Mouse (Mus musculus): ENCODE measurements around the gene Galntl6. TPM values are rescaled to one million over a fixed set of nuclear protein-coding genes. Genes with fewer than 3 reads are reported as not detected.

Galntl6 gene
- polyA plus RNA-seq, 1 experiment from 2014 or later, result 0.36 TPM

GRCm38 (mm10) chr8:57977372-57977771 is 935.1 kb downstream of the Galntl6 start:
- H3K4me1 ChIP-seq (replicated peaks; ENCODE audit: control insufficient read depth, insufficient read depth, low read length), result no peaks in the 10 kb centered on the region
- H3K27me3 ChIP-seq (ENCODE audit: control insufficient read depth, insufficient read depth, low read depth, low read length), result no peaks in the 10 kb centered on the region
- no peak overlapping the region for H3K4me2 ChIP-seq (ENCODE audit: low read depth, low read length)
- H3K27ac ChIP-seq (ENCODE audit: low read length), result no peak overlapping the region
- ATAC-seq (ENCODE audit: low read depth), result no peak
- H3K9ac ChIP-seq (ENCODE audit: low read length), result no peak overlapping the region
- no peak overlapping the region for H3K4me3 ChIP-seq (ENCODE audit: low read length)
- WGBS, result 90% methylated on average over 4 of the region's 4 CpGs
- no peaks in the 10 kb centered on the region for H3K9me3 ChIP-seq (ENCODE audit: control insufficient read depth, low read length)
- H3K36me3 ChIP-seq (ENCODE audit: control insufficient read depth, insufficient read depth, low read length), result no peaks in the 10 kb centered on the region

DNA sequence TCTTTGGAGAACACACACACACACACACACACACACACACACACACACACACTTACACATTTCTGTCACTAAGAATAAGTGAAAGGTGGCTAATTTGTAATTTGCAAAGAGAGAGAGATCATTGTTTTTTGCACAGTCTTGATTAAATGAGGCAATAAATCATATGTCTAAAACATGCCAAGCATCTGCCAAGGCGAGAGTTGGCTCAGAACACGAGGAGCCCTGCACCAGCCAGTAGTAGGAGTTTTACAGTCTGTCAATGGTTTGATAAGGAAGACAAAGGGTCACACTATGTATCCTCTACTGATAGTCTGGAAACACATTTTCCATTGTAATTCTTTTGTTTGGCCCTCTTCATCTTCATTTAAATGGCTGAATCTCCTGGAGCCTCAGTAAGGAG is 938.3 kb downstream of the Galntl6 start:
- Histone ChIP-seq H3K4me2 (ENCODE audit: low read depth, low read length) (no peak overlapping the region), H3K27ac (ENCODE audit: low read length) (no peak overlapping the region), H3K27me3 (ENCODE audit: control insufficient read depth, insufficient read depth, low read depth, low read length) (no peaks in the 10 kb centered on the region), H3K4me1 (replicated peaks; ENCODE audit: control insufficient read depth, insufficient read depth, low read length) (no peaks in the 10 kb centered on the region), H3K9ac (ENCODE audit: low read length) (no peak overlapping the region), H3K9me3 (ENCODE audit: control insufficient read depth, low read length) (no peaks in the 10 kb centered on the region), H3K4me3 (ENCODE audit: low read length) (no peak overlapping the region), H3K36me3 (ENCODE audit: control insufficient read depth, insufficient read depth, low read length) (no peaks in the 10 kb centered on the region)
- ATAC-seq (ENCODE audit: low read depth), result no peak
- 47% methylated on average over 2 of the region's 2 CpGs for WGBS

- H3K27me3 ChIP-seq (ENCODE audit: control insufficient read depth, insufficient read depth, low read depth, low read length), result no peaks in the 10 kb centered on the region
- no peak overlapping the region for H3K27ac ChIP-seq (ENCODE audit: low read length)
- no peak overlapping the region for H3K9ac ChIP-seq (ENCODE audit: low read length)
- H3K36me3 ChIP-seq (ENCODE audit: control insufficient read depth, insufficient read depth, low read length), result no peaks in the 10 kb centered on the region
- H3K9me3 ChIP-seq (ENCODE audit: control insufficient read depth, low read length), result no peaks in the 10 kb centered on the region
- no peak for ATAC-seq (ENCODE audit: low read depth)
- H3K4me2 ChIP-seq (ENCODE audit: low read depth, low read length), result no peak overlapping the region
- no peaks in the 10 kb centered on the region for H3K4me1 ChIP-seq (replicated peaks; ENCODE audit: control insufficient read depth, insufficient read depth, low read length)
- no peak overlapping the region for H3K4me3 ChIP-seq (ENCODE audit: low read length)
- 47% methylated on average over 3 of the region's 3 CpGs for WGBS
Measured at GRCm38 (mm10) chr8:57972832-57973231, 939.6 kb downstream of the Galntl6 start.

- WGBS, result 23% methylated on average over 6 of the region's 6 CpGs
- Histone ChIP-seq H3K27ac (ENCODE audit: low read length) (no peak overlapping the region), H3K36me3 (ENCODE audit: control insufficient read depth, insufficient read depth, low read length) (no peaks in the 10 kb centered on the region), H3K27me3 (ENCODE audit: control insufficient read depth, insufficient read depth, low read depth, low read length) (no peaks in the 10 kb centered on the region), H3K9me3 (ENCODE audit: control insufficient read depth, low read length) (no peaks in the 10 kb centered on the region), H3K4me1 (replicated peaks; ENCODE audit: control insufficient read depth, insufficient read depth, low read length) (0 out of 2 replicates have a peak, but pooled peaks cover 3% of the 10 kb centered on the region), H3K4me2 (ENCODE audit: low read depth, low read length) (no peak overlapping the region), H3K9ac (ENCODE audit: low read length) (no peak overlapping the region), H3K4me3 (ENCODE audit: low read length) (no peak overlapping the region)
- ATAC-seq (ENCODE audit: low read depth), result no peak
Measured at GRCm38 (mm10) chr8:57966676-57967075, 945.8 kb downstream of the Galntl6 start.

DNA sequence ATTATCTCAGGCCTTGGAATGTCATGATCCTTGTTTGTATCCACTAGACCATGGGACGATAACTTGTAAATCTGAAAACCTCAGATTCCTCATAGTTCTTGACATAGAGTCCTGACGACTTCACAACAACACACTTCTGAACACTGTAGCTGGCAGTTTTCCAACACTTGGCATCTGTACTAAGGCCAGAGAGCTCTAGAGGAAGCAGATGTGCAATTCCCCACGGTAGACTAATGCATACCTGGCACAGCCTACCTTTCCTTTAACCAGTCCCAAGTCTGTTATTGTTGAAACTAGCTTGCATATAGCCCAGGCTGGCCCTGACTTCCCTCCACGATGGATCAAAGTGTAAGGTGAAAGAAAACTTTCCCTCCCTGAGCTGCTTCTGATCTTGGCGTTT is 946.9 kb downstream of the Galntl6 start:
- H3K4me3 ChIP-seq (ENCODE audit: low read length), result no peak overlapping the region
- WGBS, result 32% methylated on average over 5 of the region's 5 CpGs
- ATAC-seq (ENCODE audit: low read depth), result no peak

DNA sequence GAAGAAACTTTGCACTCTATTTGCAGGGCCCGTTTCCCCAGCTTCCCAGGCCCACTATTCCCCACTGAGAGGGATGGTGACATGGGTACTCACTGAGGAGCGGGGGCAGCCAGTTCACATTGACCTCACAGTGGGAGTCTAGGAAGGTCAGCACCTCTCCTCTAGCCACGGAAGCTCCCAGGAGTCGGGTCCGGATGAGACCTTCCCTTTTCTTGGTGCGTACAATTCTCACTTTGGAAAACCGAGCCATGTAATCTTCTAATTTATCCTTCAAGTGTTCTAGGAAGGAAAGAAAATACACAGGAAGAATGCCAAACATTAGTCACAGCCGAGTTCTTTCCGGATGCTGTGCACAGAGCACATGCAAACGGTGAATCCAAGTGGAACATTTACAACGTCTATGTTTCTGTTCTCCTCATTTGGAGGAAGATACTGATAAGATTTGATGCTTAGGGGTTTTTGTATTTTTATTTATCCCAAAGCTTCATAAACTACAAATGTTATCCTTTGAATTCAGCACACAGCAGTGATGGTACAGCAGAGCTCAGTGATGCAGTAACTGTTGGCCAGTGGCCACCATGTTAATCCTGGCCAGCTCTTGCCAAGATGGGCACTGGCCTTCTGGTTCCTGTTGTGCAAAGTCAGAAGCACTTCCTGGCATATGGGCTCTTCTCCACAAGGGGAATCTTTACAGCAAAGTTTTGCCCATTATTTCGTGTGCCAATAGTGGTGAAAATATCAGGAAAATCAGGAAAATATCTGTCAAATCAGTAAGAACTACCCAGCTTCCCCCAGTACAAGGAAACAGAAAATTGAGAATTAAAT is 949.9 kb downstream of the Galntl6 start:
- no peak overlapping the region for H3K9ac ChIP-seq (ENCODE audit: low read length)
- WGBS, result 44% methylated on average over 12 of the region's 12 CpGs
- no peaks in the 10 kb centered on the region for H3K36me3 ChIP-seq (ENCODE audit: control insufficient read depth, insufficient read depth, low read length)
- H3K4me1 ChIP-seq (replicated peaks; ENCODE audit: control insufficient read depth, insufficient read depth, low read length), result peaks cover 5% of the 10 kb centered on the region; the same call in 1 of the 2 replicates
- H3K27me3 ChIP-seq (ENCODE audit: control insufficient read depth, insufficient read depth, low read depth, low read length), result no peaks in the 10 kb centered on the region
- no peak overlapping the region for H3K4me2 ChIP-seq (ENCODE audit: low read depth, low read length)
- no peak overlapping the region for H3K4me3 ChIP-seq (ENCODE audit: low read length)
- no peak for ATAC-seq (ENCODE audit: low read depth)
- no peaks in the 10 kb centered on the region for H3K9me3 ChIP-seq (ENCODE audit: control insufficient read depth, low read length)
- no peak overlapping the region for H3K27ac ChIP-seq (ENCODE audit: low read length)

More for the DNA sequence above, 946.9 kb downstream of the Galntl6 start:
- Histone ChIP-seq H3K9ac (ENCODE audit: low read length) (no peak overlapping the region), H3K4me1 (replicated peaks; ENCODE audit: control insufficient read depth, insufficient read depth, low read length) (0 out of 2 replicates have a peak, but pooled peaks cover 3% of the 10 kb centered on the region), H3K4me2 (ENCODE audit: low read depth, low read length) (no peak overlapping the region), H3K36me3 (ENCODE audit: control insufficient read depth, insufficient read depth, low read length) (no peaks in the 10 kb centered on the region), H3K27me3 (ENCODE audit: control insufficient read depth, insufficient read depth, low read depth, low read length) (no peaks in the 10 kb centered on the region), H3K9me3 (ENCODE audit: control insufficient read depth, low read length) (no peaks in the 10 kb centered on the region), H3K27ac (ENCODE audit: low read length) (no peak overlapping the region)

GRCm38 (mm10) chr8:57959136-57959535 is 953.3 kb downstream of the Galntl6 start:
- Histone ChIP-seq H3K4me2 (ENCODE audit: low read depth, low read length) (no peak overlapping the region), H3K4me3 (ENCODE audit: low read length) (no peak overlapping the region), H3K27ac (ENCODE audit: low read length) (no peak overlapping the region), H3K9me3 (ENCODE audit: control insufficient read depth, low read length) (no peaks in the 10 kb centered on the region), H3K36me3 (ENCODE audit: control insufficient read depth, insufficient read depth, low read length) (no peaks in the 10 kb centered on the region), H3K27me3 (ENCODE audit: control insufficient read depth, insufficient read depth, low read depth, low read length) (no peaks in the 10 kb centered on the region), H3K9ac (ENCODE audit: low read length) (no peak overlapping the region), H3K4me1 (replicated peaks; ENCODE audit: control insufficient read depth, insufficient read depth, low read length) (peaks cover 3% of the 10 kb centered on the region; the same call in 1 of the 2 replicates)
- 34% methylated on average over 3 of the region's 3 CpGs for WGBS
- no peak for ATAC-seq (ENCODE audit: low read depth)

GRCm38 (mm10) chr8:57958121-57958901 is 954.1 kb downstream of the Galntl6 start:
- Histone ChIP-seq H3K9me3 (ENCODE audit: control insufficient read depth, low read length) (no peaks in the 10 kb centered on the region), H3K4me3 (ENCODE audit: low read length) (no peak overlapping the region), H3K9ac (ENCODE audit: low read length) (no peak overlapping the region), H3K27me3 (ENCODE audit: control insufficient read depth, insufficient read depth, low read depth, low read length) (no peaks in the 10 kb centered on the region), H3K4me1 (replicated peaks; ENCODE audit: control insufficient read depth, insufficient read depth, low read length) (peaks cover 3% of the 10 kb centered on the region; the same call in 1 of the 2 replicates), H3K4me2 (ENCODE audit: low read depth, low read length) (0 out of 2 replicates have a peak overlapping the region, but pooled peaks have one; percentile 25), H3K36me3 (ENCODE audit: control insufficient read depth, insufficient read depth, low read length) (no peaks in the 10 kb centered on the region), H3K27ac (ENCODE audit: low read length) (no peak overlapping the region)
- WGBS, result 21% methylated on average over 16 of the region's 16 CpGs
- peak; percentile 60 for ATAC-seq (ENCODE audit: low read depth)

- Histone ChIP-seq H3K4me1 (replicated peaks; ENCODE audit: control insufficient read depth, insufficient read depth, low read length) (peaks cover 3% of the 10 kb centered on the region; the same call in 1 of the 2 replicates), H3K27ac (ENCODE audit: low read length) (no peak overlapping the region), H3K4me2 (ENCODE audit: low read depth, low read length) (no peak overlapping the region), H3K9ac (ENCODE audit: low read length) (no peak overlapping the region), H3K27me3 (ENCODE audit: control insufficient read depth, insufficient read depth, low read depth, low read length) (no peaks in the 10 kb centered on the region), H3K9me3 (ENCODE audit: control insufficient read depth, low read length) (no peaks in the 10 kb centered on the region), H3K36me3 (ENCODE audit: control insufficient read depth, insufficient read depth, low read length) (no peaks in the 10 kb centered on the region), H3K4me3 (ENCODE audit: low read length) (no peak overlapping the region)
- 69% methylated on average over 7 of the region's 7 CpGs for WGBS
- ATAC-seq (ENCODE audit: low read depth), result no peak
Measured at GRCm38 (mm10) chr8:57955501-57955900, 956.9 kb downstream of the Galntl6 start.

All from lung, embryonic 16.5 days (tissue).